Mouse (Mus musculus) gastrocnemius, postnatal 14 days (tissue): ENCODE results near the gene Prps1l1. TPM values are rescaled to one million over a fixed set of nuclear protein-coding genes. Genes with fewer than 3 reads are reported as not detected.

ENCODE experiments used
- DNase-seq: peaks from one replicate; pipeline ENCODE4 v3.0.0; 2021; ENCODE audit warnings: mixed read lengths
- intact Hi-C: fragments of 180-260 bp; cut with DNase I; formaldehyde crosslinking; loops from one replicate; pipeline ENCODE4 v1.15.1; 2025; ENCODE audit warnings: low total_unique reads
- total RNA-seq, 2 experiments: library from RNA; stranded (reverse); gene quantifications; 2 replicates each; pipeline ENCODE4 v1.2.3; 2021

Gene Prps1l1
- total RNA-seq, 2 experiments from 2014 or later: not detected

DNA sequence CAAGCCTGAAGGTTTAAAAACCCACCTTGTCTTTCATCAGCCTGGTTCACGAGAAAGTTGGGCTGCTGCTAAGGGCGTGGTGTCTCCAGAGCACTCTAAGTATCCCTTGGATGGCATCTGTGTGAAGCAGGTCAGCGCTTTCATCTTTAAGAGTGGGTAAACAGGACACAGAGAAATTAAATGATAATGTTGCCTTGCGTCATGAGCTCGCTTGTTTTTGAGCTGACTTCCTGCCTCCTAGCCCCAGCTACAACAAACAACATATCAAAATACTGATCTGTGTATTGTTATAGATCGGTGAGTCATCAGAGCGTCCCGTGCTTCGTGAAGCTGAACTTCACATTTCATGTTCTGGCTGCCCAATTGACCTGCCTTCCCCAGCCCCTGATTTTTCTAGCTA lies 36.7 kb downstream of the Prps1l1 start:
- no peak for DNase-seq
- intact Hi-C loops: no loop called here

DNA sequence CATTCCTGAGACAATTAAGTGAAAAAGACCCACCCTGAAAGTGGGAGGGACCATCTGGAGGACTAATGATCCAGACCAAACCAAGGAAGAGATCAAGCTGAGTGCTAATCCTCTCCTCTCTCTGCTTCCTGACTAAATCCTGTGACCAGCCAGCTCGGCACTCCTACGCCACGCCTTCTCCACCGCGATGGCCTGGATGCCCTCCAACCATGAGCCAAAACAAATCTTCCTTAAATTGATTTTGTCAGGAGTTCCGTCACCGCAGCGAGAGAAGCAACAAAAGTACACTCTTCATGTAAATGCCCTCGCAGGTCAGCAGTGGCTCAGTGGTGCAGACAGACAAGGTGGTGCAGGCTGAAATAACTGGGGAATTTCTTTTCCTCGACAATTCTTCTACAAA lies 37.5 kb downstream of the Prps1l1 start:
- intact Hi-C loops: no loop called here
- DNase-seq: no peak

DNA sequence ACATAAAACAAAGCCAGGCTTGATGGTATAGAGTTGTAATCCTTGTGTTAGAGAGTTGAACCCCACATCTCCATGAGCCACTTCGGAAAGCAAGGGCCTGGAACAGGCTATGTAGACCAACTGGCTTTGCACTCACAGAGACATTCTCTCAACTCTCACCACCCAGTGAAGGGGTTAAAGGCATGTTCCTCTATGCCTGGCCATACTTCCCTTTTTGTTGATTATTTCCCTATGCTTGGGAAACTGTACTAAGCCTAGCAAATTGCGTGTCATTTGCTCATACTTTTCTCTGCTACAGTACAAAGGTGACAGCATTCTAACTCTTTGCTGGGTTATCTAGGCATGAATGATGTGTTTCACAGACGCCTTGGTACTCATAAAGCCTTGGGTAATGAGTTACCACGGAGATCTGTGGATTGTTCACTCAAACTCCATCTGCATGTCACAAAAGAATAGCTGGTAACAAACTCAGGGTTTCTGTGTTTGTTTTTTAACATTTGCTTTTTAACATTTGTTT lies 41.4 kb downstream of the Prps1l1 start:
- intact Hi-C loops: no loop called here
- no peak for DNase-seq

DNA sequence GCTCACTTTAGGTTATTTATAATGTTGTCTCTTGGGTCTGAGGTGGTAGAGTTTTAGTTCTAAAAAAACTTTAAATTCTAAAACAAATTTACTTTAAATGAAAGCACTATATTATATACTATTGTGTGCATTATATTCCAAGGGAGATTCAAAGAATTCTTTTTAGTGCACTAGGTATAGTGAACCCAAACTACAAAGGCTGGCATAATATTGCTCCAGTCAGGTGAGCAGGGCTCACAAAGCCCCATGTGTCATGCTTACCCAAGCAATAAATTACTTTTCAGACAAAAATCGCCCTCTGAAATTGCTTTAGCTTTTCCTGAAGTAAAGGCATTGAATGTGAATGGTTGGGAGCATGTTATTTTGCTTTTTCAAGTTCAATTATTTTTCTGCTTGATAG lies 43.0 kb downstream of the Prps1l1 start:
- intact Hi-C loops: no loop called here
- no peak for DNase-seq

Other genes with a start within 250 kb of the Prps1l1 start
- gene Hdac9, start 67.7 kb upstream of the Prps1l1 start, total RNA-seq: 1 to 10 TPM; 2.8 to 5.2 TPM
- 10 to 100 TPM; 31.4 to 36.2 TPM for gene Snx13, start 62.4 kb downstream of the Prps1l1 start, total RNA-seq